In genomic region chr16:13409530-13410163, GRCm38 (mm10) we compare ENCODE assay signal across 10 mouse cellular contexts.
DNase-seq lines count a peak whose midpoint lies in the region; ATAC-seq and TF ChIP-seq lines count a peak whose summit lies in the region.
"Had no signal": no experiment of that assay in that cellular context is flagged by ENCODE, and none has a peak within 500 bp of the region (broad histone marks: within the 10 kb centered on the region; RNA-seq: fewer than 3 reads in every experiment).

No protein-coding gene starts in this region.

- 0 out of 2 replicates have a peak, but pooled peaks have one; percentile 27 for ATAC-seq in hindbrain, embryonic 11.5 days (ENCODE audit: low FRiP score)
- peak; percentile 66 for ATAC-seq in granulocyte monocyte progenitor cell, adult 5-6 weeks (replicated peaks; ENCODE audit: poor library complexity, severe bottlenecking)
- peak; percentile 50 for ATAC-seq in midbrain, embryonic 14.5 days (ENCODE audit: low FRiP score, low TSS enrichment)

- peak; percentile 63 for DNase-seq in hindbrain, embryonic 11.5 days (ENCODE audit: low spot score)
- no peak for DNase-seq in hindbrain, embryonic 10.5 days (ENCODE audit: low spot score)
- peak; percentile 52 for DNase-seq in brain, embryonic 18.5 days (ENCODE audit: low read depth, low spot score)
- peak; percentile 48 for DNase-seq in kidney, postnatal 10 days
- peak; percentile 90 for DNase-seq in midbrain, embryonic 14.5 days
- DNase-seq in spleen, postnatal 14 days (ENCODE audit: low spot score in 2 of 2): no peak

- H3K4me2 ChIP-seq in hindbrain, embryonic 11.5 days (replicated peaks; ENCODE audit: low read depth, low read length): no peak overlapping the region
- no peak overlapping the region for H3K4me2 ChIP-seq in midbrain, embryonic 14.5 days (ENCODE audit: low read length)
- H3K4me2 ChIP-seq: embryonic facial prominence, embryonic 13.5 days had no signal

- H3K9ac ChIP-seq in hindbrain, embryonic 11.5 days (ENCODE audit: low read depth, low read length): no peak overlapping the region
- no peak overlapping the region for H3K9ac ChIP-seq in midbrain, embryonic 14.5 days (replicated peaks; ENCODE audit: low read length)
- H3K9ac ChIP-seq: embryonic facial prominence, embryonic 13.5 days had no signal

- TF ChIP-seq CTCF in E14TG2a.4 (conservative IDR thresholded peaks at IDR 0.05; ENCODE audit: low read length): peak; percentile 47

- WGBS in hindbrain, embryonic 11.5 days: 78% methylated on average over 4 of the region's 4 CpGs
- 74% methylated on average over 4 of the region's 4 CpGs for WGBS in hindbrain, embryonic 10.5 days
- 70% methylated on average over 4 of the region's 4 CpGs for WGBS in midbrain, embryonic 14.5 days

- no peak overlapping the region for H3K4me3 ChIP-seq in hindbrain, embryonic 11.5 days (ENCODE audit: low read depth, low read length)
- H3K4me3 ChIP-seq in hindbrain, embryonic 10.5 days: no peak overlapping the region
- no peak overlapping the region for H3K4me3 ChIP-seq in E14TG2a.4 (replicated peaks; ENCODE audit: low read length)
- H3K4me3 ChIP-seq in midbrain, embryonic 14.5 days (replicated peaks; ENCODE audit: low read depth, low read length): no peak overlapping the region
- H3K4me3 ChIP-seq: embryonic facial prominence, embryonic 13.5 days; megakaryocyte, embryonic 14.5 days had no signal

- H3K27me3 ChIP-seq in hindbrain, embryonic 11.5 days (ENCODE audit: control insufficient read depth, insufficient read depth, low read length): no peaks in the 10 kb centered on the region
- no peaks in the 10 kb centered on the region for H3K27me3 ChIP-seq in hindbrain, embryonic 10.5 days (ENCODE audit: insufficient read depth, poor library complexity, severe bottlenecking)
- no peaks in the 10 kb centered on the region for H3K27me3 ChIP-seq in E14TG2a.4 (ENCODE audit: insufficient read depth, low read length)
- H3K27me3 ChIP-seq in midbrain, embryonic 14.5 days (ENCODE audit: control insufficient read depth, insufficient read depth, low read length): no peaks in the 10 kb centered on the region
- H3K27me3 ChIP-seq: embryonic facial prominence, embryonic 13.5 days; megakaryocyte, embryonic 14.5 days had no signal

- H3K36me3 ChIP-seq in hindbrain, embryonic 11.5 days (ENCODE audit: control insufficient read depth, insufficient read depth, low read length): peaks cover 2% of the 10 kb centered on the region; the same call in 1 of the 2 replicates
- H3K36me3 ChIP-seq in hindbrain, embryonic 10.5 days: peaks cover 98% of the 10 kb centered on the region
- peaks cover 75% of the 10 kb centered on the region for H3K36me3 ChIP-seq in E14TG2a.4 (ENCODE audit: insufficient read depth, low read length)
- H3K36me3 ChIP-seq in midbrain, embryonic 14.5 days (ENCODE audit: control insufficient read depth, insufficient read depth, low read length): peaks cover 60% of the 10 kb centered on the region

- no peaks in the 10 kb centered on the region for H3K9me3 ChIP-seq in hindbrain, embryonic 11.5 days (ENCODE audit: control insufficient read depth, low read length)
- H3K9me3 ChIP-seq in hindbrain, embryonic 10.5 days: peaks cover 12% of the 10 kb centered on the region; the same call in 1 of the 2 replicates
- H3K9me3 ChIP-seq in E14TG2a.4 (ENCODE audit: low read length): no peaks in the 10 kb centered on the region
- no peaks in the 10 kb centered on the region for H3K9me3 ChIP-seq in midbrain, embryonic 14.5 days (ENCODE audit: control insufficient read depth, low read length)
- H3K9me3 ChIP-seq: embryonic facial prominence, embryonic 13.5 days had no signal

- no peaks in the 10 kb centered on the region for H3K4me1 ChIP-seq in hindbrain, embryonic 11.5 days (replicated peaks; ENCODE audit: control insufficient read depth, insufficient read depth, low read length)
- H3K4me1 ChIP-seq in hindbrain, embryonic 10.5 days (replicated peaks): no peaks in the 10 kb centered on the region
- peaks cover 21% of the 10 kb centered on the region for H3K4me1 ChIP-seq in E14TG2a.4 (replicated peaks; ENCODE audit: low read depth, low read length)
- H3K4me1 ChIP-seq in midbrain, embryonic 14.5 days (ENCODE audit: control insufficient read depth, insufficient read depth, low read length): no peaks in the 10 kb centered on the region
- H3K4me1 ChIP-seq: embryonic facial prominence, embryonic 13.5 days had no signal

- H3K27ac ChIP-seq in hindbrain, embryonic 11.5 days (ENCODE audit: low read depth, low read length): no peak overlapping the region
- H3K27ac ChIP-seq in hindbrain, embryonic 10.5 days: no peak overlapping the region
- H3K27ac ChIP-seq in midbrain, embryonic 14.5 days (replicated peaks; ENCODE audit: low read depth, low read length): no peak overlapping the region
- H3K27ac ChIP-seq: embryonic facial prominence, embryonic 13.5 days had no signal

Comparison
In these comparisons a context has a peak if more than half of its experiments do, and no peak if none do; other contexts are left out.
1. DNase-seq: peak in hindbrain, embryonic 11.5 days (single experiment), brain, embryonic 18.5 days (single experiment), kidney, postnatal 10 days (single experiment) and midbrain, embryonic 14.5 days (single experiment); none in hindbrain, embryonic 10.5 days (single experiment) and spleen, postnatal 14 days (0 of 2).
2. Peak in every context shown above with its lines, with median percentiles within 50 percentile points of each other: ATAC-seq.